Mouse (Mus musculus) heart, adult 11 months (tissue): ENCODE results near the gene Lcn4.

ENCODE experiments used
- DNase-seq: peaks from one replicate; pipeline ENCODE4 v3.0.0; 2022

The Lcn4 gene

GRCm38 (mm10) chr2:26634629-26635488 lies 36.2 kb downstream of the Lcn4 start:
- peak; percentile 88 for DNase-seq

GRCm38 (mm10) chr2:26633953-26634530 lies 37.0 kb downstream of the Lcn4 start:
- DNase-seq: peak; percentile 90

GRCm38 (mm10) chr2:26632541-26633395 lies 38.3 kb downstream of the Lcn4 start:
- peak; percentile 91 for DNase-seq

GRCm38 (mm10) chr2:26628792-26629437 lies 42.2 kb downstream of the Lcn4 start:
- peak; percentile 92 for DNase-seq

- peak; percentile 99 for DNase-seq
Observed at GRCm38 (mm10) chr2:26627921-26628739, 43.0 kb downstream of the Lcn4 start, which contains the start of gene Fam69b. Fam69b (plus strand) TSS chr2:26628457.

GRCm38 (mm10) chr2:26626081-26626480 lies 45.0 kb downstream of the Lcn4 start:
- no peak for DNase-seq

- DNase-seq: no peak
Observed at GRCm38 (mm10) chr2:26625419-26625818, 45.7 kb downstream of the Lcn4 start.

GRCm38 (mm10) chr2:26622984-26623383 lies 48.1 kb downstream of the Lcn4 start:
- no peak for DNase-seq

GRCm38 (mm10) chr2:26621246-26621645 lies 49.8 kb downstream of the Lcn4 start:
- no peak for DNase-seq

- DNase-seq: no peak
Observed at GRCm38 (mm10) chr2:26617928-26618327, 53.2 kb downstream of the Lcn4 start.
